Mouse (Mus musculus): ENCODE results near the gene Tph2. TPM values are rescaled to one million over a fixed set of nuclear protein-coding genes. Genes with fewer than 3 reads are reported as not detected.

The Tph2 gene
- polyA plus RNA-seq, 1 experiment: not detected

DNA sequence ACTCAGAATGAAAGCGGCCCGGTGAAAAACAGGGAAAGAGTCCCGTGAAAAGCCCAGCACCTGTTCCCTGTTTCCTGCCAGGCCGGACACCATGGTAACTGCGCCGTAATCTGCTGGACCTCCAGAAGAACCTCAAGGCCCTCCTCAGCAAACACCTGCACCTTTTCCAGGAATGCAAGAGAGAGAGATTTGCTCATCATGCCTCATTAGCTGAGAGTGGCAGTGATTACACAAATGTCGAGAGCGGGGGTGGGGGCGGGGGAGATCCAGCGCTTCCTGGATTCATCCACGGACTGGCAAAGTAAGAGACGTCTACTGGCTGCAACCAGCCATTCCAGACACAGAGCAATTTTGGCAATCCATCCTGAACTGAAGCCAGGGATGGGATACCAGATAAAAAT is 9.2 kb downstream of the Tph2 start:
- H3K27me3 ChIP-seq (ENCODE audit: control insufficient read depth, insufficient read depth, low read length): no peaks in the 10 kb centered on the region
- no peak overlapping the region for H3K27ac ChIP-seq (ENCODE audit: control insufficient read depth, insufficient read depth, low read length)
- WGBS: 67% methylated on average over 12 of the region's 12 CpGs
- no peak for TF ChIP-seq POLR2A (IDR thresholded peaks at IDR 0.05; ENCODE audit: control insufficient read depth, extremely low read depth, insufficient read depth, low read length, poor library complexity)
- no peak for TF ChIP-seq CTCF (IDR thresholded peaks at IDR 0.05; ENCODE audit: borderline replicate concordance, control insufficient read depth, extremely low read depth, insufficient read depth, low read length, poor library complexity)
- H3K36me3 ChIP-seq (ENCODE audit: control insufficient read depth, insufficient read depth, low read length): no peaks in the 10 kb centered on the region
- H3K4me1 ChIP-seq (replicated peaks; ENCODE audit: control insufficient read depth, insufficient read depth, low read length): no peaks in the 10 kb centered on the region
- no peak for DNase-seq
- H3K4me3 ChIP-seq (ENCODE audit: control insufficient read depth, insufficient read depth, low read length): no peak overlapping the region

DNA sequence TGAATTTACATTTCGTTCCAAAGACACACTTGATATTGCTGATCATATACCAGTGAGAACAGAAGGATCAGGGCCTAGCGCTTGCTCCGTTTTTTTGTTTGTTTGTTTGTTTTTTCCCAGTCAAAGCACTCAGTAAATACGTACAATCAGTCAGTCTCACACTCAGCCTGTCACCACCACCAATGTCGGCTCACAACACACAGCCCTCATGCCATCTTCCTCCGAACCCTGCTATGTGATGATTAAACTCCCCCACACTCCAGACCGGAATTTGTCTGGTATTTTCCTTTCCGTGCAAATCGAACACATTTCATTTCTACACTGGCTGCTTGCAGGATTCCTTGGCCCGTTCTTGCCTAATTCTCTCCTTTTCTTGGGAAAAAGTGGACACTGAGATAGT is 11.5 kb downstream of the Tph2 start:
- no peak for DNase-seq
- TF ChIP-seq POLR2A (IDR thresholded peaks at IDR 0.05; ENCODE audit: control insufficient read depth, extremely low read depth, insufficient read depth, low read length, poor library complexity): no peak
- no peak for TF ChIP-seq CTCF (IDR thresholded peaks at IDR 0.05; ENCODE audit: borderline replicate concordance, control insufficient read depth, extremely low read depth, insufficient read depth, low read length, poor library complexity)
- no peak overlapping the region for H3K27ac ChIP-seq (ENCODE audit: control insufficient read depth, insufficient read depth, low read length)
- no peak overlapping the region for H3K4me3 ChIP-seq (ENCODE audit: control insufficient read depth, insufficient read depth, low read length)
- H3K36me3 ChIP-seq (ENCODE audit: control insufficient read depth, insufficient read depth, low read length): no peaks in the 10 kb centered on the region
- 89% methylated on average over 10 of the region's 10 CpGs for WGBS
- no peaks in the 10 kb centered on the region for H3K27me3 ChIP-seq (ENCODE audit: control insufficient read depth, insufficient read depth, low read length)
- no peaks in the 10 kb centered on the region for H3K4me1 ChIP-seq (replicated peaks; ENCODE audit: control insufficient read depth, insufficient read depth, low read length)

DNA sequence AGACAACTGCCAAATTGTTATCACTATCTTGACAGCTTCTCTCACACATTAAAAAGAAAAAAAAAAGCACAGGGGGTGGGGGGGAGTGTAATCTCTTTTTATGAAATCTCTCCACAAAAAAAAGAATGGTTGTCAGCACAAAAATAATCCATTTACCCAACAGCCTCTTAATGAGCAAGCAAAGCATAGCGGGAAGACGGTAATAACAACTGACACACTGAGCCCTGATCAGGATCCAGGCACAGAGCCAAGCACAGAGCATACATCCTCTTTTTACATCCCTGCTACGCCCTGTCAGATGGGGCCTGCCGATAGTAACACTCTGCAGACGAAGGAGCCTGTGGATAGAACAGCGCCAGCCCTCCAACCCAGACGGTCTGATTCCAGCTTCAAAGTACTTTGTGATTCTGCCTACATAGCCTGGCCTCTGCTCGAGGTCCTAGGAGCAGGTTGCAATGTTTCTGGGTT is 13.4 kb downstream of the Tph2 start:
- Histone ChIP-seq H3K4me1 (replicated peaks; ENCODE audit: control insufficient read depth, insufficient read depth, low read length) (no peaks in the 10 kb centered on the region), H3K27ac (ENCODE audit: control insufficient read depth, insufficient read depth, low read length) (no peak overlapping the region), H3K36me3 (ENCODE audit: control insufficient read depth, insufficient read depth, low read length) (no peaks in the 10 kb centered on the region), H3K27me3 (ENCODE audit: control insufficient read depth, insufficient read depth, low read length) (no peaks in the 10 kb centered on the region), H3K4me3 (ENCODE audit: control insufficient read depth, insufficient read depth, low read length) (no peak overlapping the region)
- no peak for DNase-seq
- 26% methylated on average over 8 of the region's 8 CpGs for WGBS
- TF ChIP-seq POLR2A (IDR thresholded peaks at IDR 0.05; ENCODE audit: control insufficient read depth, extremely low read depth, insufficient read depth, low read length, poor library complexity): no peak
- TF ChIP-seq CTCF (IDR thresholded peaks at IDR 0.05; ENCODE audit: borderline replicate concordance, control insufficient read depth, extremely low read depth, insufficient read depth, low read length, poor library complexity): no peak

DNA sequence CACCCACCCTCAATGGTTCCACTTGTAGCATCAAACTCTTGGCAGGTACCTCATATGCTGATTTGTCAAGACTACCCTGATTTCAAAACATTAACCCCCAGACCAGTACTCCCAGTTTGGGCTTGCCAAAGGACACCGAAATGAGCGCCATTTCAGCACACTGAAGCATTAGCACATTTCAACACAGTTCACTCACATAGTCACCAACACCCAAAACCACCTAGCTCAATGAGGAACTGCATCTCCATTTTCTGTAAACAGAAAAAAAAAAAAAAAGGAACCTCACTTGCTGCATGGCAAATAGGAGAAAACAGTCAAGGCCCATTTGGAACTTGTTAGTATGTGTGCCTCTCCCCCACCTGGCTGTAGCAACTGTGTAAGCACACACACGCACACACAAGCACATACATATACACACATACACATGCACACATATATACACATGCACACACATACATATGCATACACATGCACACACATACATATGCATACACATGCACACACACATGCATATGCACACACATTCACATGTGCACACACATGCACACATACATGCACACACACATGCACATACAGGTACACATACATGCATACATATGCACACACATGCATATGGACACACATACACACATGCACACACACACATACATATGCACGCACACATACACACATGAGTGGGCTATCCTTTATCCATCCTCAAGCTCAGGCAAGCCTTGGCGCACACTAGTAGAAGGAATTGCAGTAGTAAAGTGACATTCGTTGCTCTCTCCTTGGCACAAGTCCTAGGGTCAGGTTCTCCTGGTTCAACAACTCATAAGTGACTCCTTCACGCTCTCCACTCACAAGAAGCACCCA is 14.1 kb downstream of the Tph2 start:
- Histone ChIP-seq H3K36me3 (ENCODE audit: control insufficient read depth, insufficient read depth, low read length) (no peaks in the 10 kb centered on the region), H3K4me3 (ENCODE audit: control insufficient read depth, insufficient read depth, low read length) (no peak overlapping the region), H3K27me3 (ENCODE audit: control insufficient read depth, insufficient read depth, low read length) (no peaks in the 10 kb centered on the region), H3K4me1 (replicated peaks; ENCODE audit: control insufficient read depth, insufficient read depth, low read length) (no peaks in the 10 kb centered on the region), H3K27ac (ENCODE audit: control insufficient read depth, insufficient read depth, low read length) (no peak overlapping the region)
- DNase-seq: no peak
- 91% methylated on average over 7 of the region's 7 CpGs for WGBS
- TF ChIP-seq POLR2A (IDR thresholded peaks at IDR 0.05; ENCODE audit: control insufficient read depth, extremely low read depth, insufficient read depth, low read length, poor library complexity) (no peak), CTCF (IDR thresholded peaks at IDR 0.05; ENCODE audit: borderline replicate concordance, control insufficient read depth, extremely low read depth, insufficient read depth, low read length, poor library complexity) (no peak)

DNA sequence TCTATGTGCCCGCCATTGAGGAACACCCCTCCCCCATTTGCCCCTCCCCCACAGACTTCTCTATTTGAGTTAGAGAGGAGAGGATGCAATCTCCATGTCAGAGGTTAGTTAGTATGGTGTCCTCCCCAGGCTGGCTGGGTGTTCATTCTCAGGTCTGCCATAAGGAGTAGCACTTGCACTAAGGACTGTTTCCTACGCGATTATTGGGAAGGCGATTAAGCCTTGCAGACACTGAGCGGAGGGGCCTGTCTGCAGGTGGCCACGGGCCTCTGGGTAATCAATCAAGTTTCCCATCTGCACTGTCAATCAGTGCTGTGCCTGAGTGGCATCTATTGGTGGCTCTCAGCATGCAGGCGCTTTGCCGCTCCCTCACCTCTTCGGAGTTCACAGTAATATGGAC is 15.4 kb downstream of the Tph2 start:
- Histone ChIP-seq H3K4me1 (replicated peaks; ENCODE audit: control insufficient read depth, insufficient read depth, low read length) (no peaks in the 10 kb centered on the region), H3K4me3 (ENCODE audit: control insufficient read depth, insufficient read depth, low read length) (no peak overlapping the region), H3K27me3 (ENCODE audit: control insufficient read depth, insufficient read depth, low read length) (no peaks in the 10 kb centered on the region), H3K27ac (ENCODE audit: control insufficient read depth, insufficient read depth, low read length) (no peak overlapping the region), H3K36me3 (ENCODE audit: control insufficient read depth, insufficient read depth, low read length) (no peaks in the 10 kb centered on the region)
- TF ChIP-seq CTCF (IDR thresholded peaks at IDR 0.05; ENCODE audit: borderline replicate concordance, control insufficient read depth, extremely low read depth, insufficient read depth, low read length, poor library complexity): no peak
- TF ChIP-seq POLR2A (IDR thresholded peaks at IDR 0.05; ENCODE audit: control insufficient read depth, extremely low read depth, insufficient read depth, low read length, poor library complexity): no peak
- no peak for DNase-seq
- 72% methylated on average over 9 of the region's 9 CpGs for WGBS

DNA sequence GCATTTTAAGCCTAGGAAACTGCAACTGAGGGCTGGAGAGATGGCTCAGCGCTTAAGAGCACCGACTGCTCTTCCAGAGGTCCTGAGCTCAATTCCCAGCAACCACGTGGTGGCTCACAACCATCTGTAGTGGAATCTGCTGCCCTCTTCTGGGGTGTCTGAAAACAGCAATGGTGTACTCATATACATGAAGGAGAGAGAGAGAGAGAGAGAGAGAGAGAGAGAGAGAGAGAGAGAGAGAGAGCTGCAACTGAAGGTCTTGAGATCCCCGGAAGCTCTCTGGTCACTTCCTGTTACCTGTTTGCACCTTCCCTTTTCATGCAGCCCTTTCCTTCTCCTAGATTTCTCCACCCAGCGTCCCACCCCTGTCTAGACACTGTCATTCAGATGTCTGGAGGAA is 24.5 kb downstream of the Tph2 start:
- 78% methylated on average over 5 of the region's 5 CpGs for WGBS
- no peaks in the 10 kb centered on the region for H3K27me3 ChIP-seq (ENCODE audit: control insufficient read depth, insufficient read depth, low read length)
- H3K27ac ChIP-seq (ENCODE audit: control insufficient read depth, insufficient read depth, low read length): no peak overlapping the region
- DNase-seq: no peak
- no peaks in the 10 kb centered on the region for H3K36me3 ChIP-seq (ENCODE audit: control insufficient read depth, insufficient read depth, low read length)
- no peak overlapping the region for H3K4me3 ChIP-seq (ENCODE audit: control insufficient read depth, insufficient read depth, low read length)
- TF ChIP-seq POLR2A (IDR thresholded peaks at IDR 0.05; ENCODE audit: control insufficient read depth, extremely low read depth, insufficient read depth, low read length, poor library complexity) (no peak), CTCF (IDR thresholded peaks at IDR 0.05; ENCODE audit: borderline replicate concordance, control insufficient read depth, extremely low read depth, insufficient read depth, low read length, poor library complexity) (no peak)
- H3K4me1 ChIP-seq (replicated peaks; ENCODE audit: control insufficient read depth, insufficient read depth, low read length): no peaks in the 10 kb centered on the region

Data from thymus, adult 2 months (tissue).